Mouse (Mus musculus): Measurements from ENCODE around the gene Dgkq. TPM values are rescaled to one million over a fixed set of nuclear protein-coding genes. Genes with fewer than 3 reads are reported as not detected.
"Not testable (repeated sequence)": the region's sequence is repeated elsewhere in the genome, so short reads cannot be mapped to it uniquely, and the experiment has no call there.

Dgkq gene
- polyA plus RNA-seq, 3 experiments from 2014 or later: 2.1 to 7.7 (median 4.7) TPM

GRCm38 (mm10) chr5:108653341-108653740 is 16.1 kb downstream of the Dgkq start:
- no peak for ATAC-seq

GRCm38 (mm10) chr5:108651823-108652222 is 17.6 kb downstream of the Dgkq start:
- ATAC-seq: peak; percentile 95

- ATAC-seq: no peak
These were observed 18.2 kb downstream of the Dgkq start for GRCm38 (mm10) chr5:108651136-108651720.

- ATAC-seq: no peak
These were observed 19.1 kb downstream of the Dgkq start for GRCm38 (mm10) chr5:108650341-108650740.

- ATAC-seq: no peak
These were observed 20.4 kb downstream of the Dgkq start for GRCm38 (mm10) chr5:108648937-108649576.

GRCm38 (mm10) chr5:108647820-108648465 is 21.5 kb downstream of the Dgkq start:
- no peak for ATAC-seq

- ATAC-seq: no peak
These were observed 22.2 kb downstream of the Dgkq start for GRCm38 (mm10) chr5:108647311-108647710.

- no peak for ATAC-seq
These were observed 23.2 kb downstream of the Dgkq start for GRCm38 (mm10) chr5:108646343-108646660.

GRCm38 (mm10) chr5:108645651-108646342 is 23.7 kb downstream of the Dgkq start:
- ATAC-seq: no peak

GRCm38 (mm10) chr5:108643674-108644073 is 25.8 kb downstream of the Dgkq start:
- ATAC-seq: no peak

GRCm38 (mm10) chr5:108636172-108636571 is 33.3 kb downstream of the Dgkq start:
- ATAC-seq: no peak

GRCm38 (mm10) chr5:108634088-108634487 is 35.4 kb downstream of the Dgkq start:
- ATAC-seq: not testable (repeated sequence)

GRCm38 (mm10) chr5:108633676-108634075 is 35.8 kb downstream of the Dgkq start:
- ATAC-seq: no peak

- peak; percentile 96 for ATAC-seq
These were observed 39.6 kb downstream of the Dgkq start, which contains the start of the genes Gak and Tmem175 for GRCm38 (mm10) chr5:108629634-108630483. Gene Gak, minus strand, starts transcription at chr5:108629755. Gene Tmem175, plus strand, starts transcription at chr5:108629770.

GRCm38 (mm10) chr5:108628891-108629633 is 40.4 kb downstream of the Dgkq start:
- ATAC-seq: peak; percentile 42

- no peak for ATAC-seq
These were observed 43.3 kb downstream of the Dgkq start for GRCm38 (mm10) chr5:108626050-108626660.

- no peak for ATAC-seq
These were observed 47.6 kb downstream of the Dgkq start for GRCm38 (mm10) chr5:108621870-108622269.

- ATAC-seq: no peak
These were observed 59.0 kb downstream of the Dgkq start for GRCm38 (mm10) chr5:108610426-108610825.

- no peak for ATAC-seq
These were observed 66.9 kb downstream of the Dgkq start for GRCm38 (mm10) chr5:108602537-108602936.

- ATAC-seq: no peak
These were observed 69.5 kb downstream of the Dgkq start for GRCm38 (mm10) chr5:108599923-108600322.

Measured in inflammation-experienced regulatory T-cells, adult 6 months (primary cell).